Mouse (Mus musculus) hindbrain, embryonic 15.5 days (tissue): ENCODE measurements around the gene Ak7. TPM values are rescaled to one million over a fixed set of nuclear protein-coding genes. Genes with fewer than 3 reads are reported as not detected.

Source experiments
- ATAC-seq: fragments of 200-750 bp; cut with Nextera tagmentation; 2 replicates; pipeline ENCODE4 v1.8.0; 2017; ENCODE audit warnings: low read depth, moderate number of reproducible peaks, moderate TSS enrichment; ENCODE audit not compliant: low FRiP score
- H3K27ac ChIP-seq: fragments of 300-500 bp; sonication (generic); replicated peaks from 2 replicates; pipeline ENCODE4 v1.5.1; 2015; ENCODE audit warnings: mild to moderate bottlenecking, inconsistent platforms
- H3K27me3 ChIP-seq: fragments of 300-500 bp; sonication (generic); 2 replicates; pipeline ENCODE4 v1.6.1; 2015; ENCODE audit warnings: control low read depth, inconsistent platforms
- H3K36me3 ChIP-seq: fragments of 300-500 bp; sonication (generic); 2 replicates; pipeline ENCODE4 v1.6.1; 2015; ENCODE audit warnings: control low read depth, inconsistent platforms
- H3K4me1 ChIP-seq: fragments of 300-500 bp; sonication (generic); replicated peaks from 2 replicates; pipeline ENCODE4 v1.6.1; 2015; ENCODE audit warnings: control low read depth, inconsistent platforms
- H3K4me2 ChIP-seq: fragments of 300-500 bp; sonication (generic); 2 replicates; pipeline ENCODE4 v1.6.1; 2015; ENCODE audit warnings: moderate library complexity, mild to moderate bottlenecking, inconsistent platforms
- H3K4me3 ChIP-seq: fragments of 300-500 bp; sonication (generic); 2 replicates; pipeline ENCODE4 v1.5.1; 2015; ENCODE audit warnings: mild to moderate bottlenecking, inconsistent platforms
- H3K9ac ChIP-seq: fragments of 300-500 bp; sonication (generic); 2 replicates; pipeline ENCODE4 v1.6.1; 2015; ENCODE audit warnings: inconsistent platforms
- H3K9me3 ChIP-seq: fragments of 300-500 bp; sonication (generic); 2 replicates; pipeline ENCODE4 v1.6.1; 2016; ENCODE audit warnings: control low read depth, inconsistent platforms
- WGBS: fragments of 180-500 bp; shearing (Covaris S2); methylation state at CpG from one replicate; pipeline ENCODE4 v1.1.7; 2015; 5-methylcytosine and 5-hydroxymethylcytosine counted together
- polyA plus RNA-seq: library from polyadenylated mRNA; unstranded; fragments of >200 nt; fragmentation: Nextera tagmentation; extraction: Ambion mirVana; gene quantifications from 2 replicates; pipeline ENCODE4 v1.2.1, GENCODE M21; 2015

The Ak7 gene
- polyA plus RNA-seq, 1 experiment from 2014 or later = 2.5 TPM

DNA sequence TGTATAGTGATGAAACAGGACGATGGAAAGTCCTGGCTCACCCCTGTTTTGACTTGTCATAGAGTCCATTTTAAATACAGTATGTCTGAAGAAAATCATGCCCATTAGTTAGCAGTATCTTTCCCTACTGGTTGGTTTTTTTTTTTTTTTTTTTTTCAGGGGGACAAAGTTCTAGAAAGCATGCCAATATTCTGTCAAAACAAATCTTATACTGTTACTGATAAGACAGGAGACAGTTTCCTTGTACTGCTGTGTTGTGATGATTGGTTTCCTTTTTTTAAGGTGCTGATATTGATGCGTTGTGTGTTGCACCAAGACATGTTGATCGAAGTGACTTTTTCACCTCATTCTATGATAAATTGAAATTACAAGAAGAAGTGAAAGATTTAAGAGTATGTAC is 100.4 kb downstream of the Ak7 start:
- no peaks in the 10 kb centered on the region for H3K27me3 ChIP-seq
- no peak overlapping the region for H3K4me3 ChIP-seq
- no peak overlapping the region for H3K9ac ChIP-seq
- H3K4me2 ChIP-seq = no peak overlapping the region
- no peak overlapping the region for H3K27ac ChIP-seq
- no peaks in the 10 kb centered on the region for H3K4me1 ChIP-seq
- H3K9me3 ChIP-seq = no peaks in the 10 kb centered on the region
- 98% methylated on average over 3 of the region's 3 CpGs for WGBS
- no peak for ATAC-seq
- peaks cover 40% of the 10 kb centered on the region for H3K36me3 ChIP-seq

DNA sequence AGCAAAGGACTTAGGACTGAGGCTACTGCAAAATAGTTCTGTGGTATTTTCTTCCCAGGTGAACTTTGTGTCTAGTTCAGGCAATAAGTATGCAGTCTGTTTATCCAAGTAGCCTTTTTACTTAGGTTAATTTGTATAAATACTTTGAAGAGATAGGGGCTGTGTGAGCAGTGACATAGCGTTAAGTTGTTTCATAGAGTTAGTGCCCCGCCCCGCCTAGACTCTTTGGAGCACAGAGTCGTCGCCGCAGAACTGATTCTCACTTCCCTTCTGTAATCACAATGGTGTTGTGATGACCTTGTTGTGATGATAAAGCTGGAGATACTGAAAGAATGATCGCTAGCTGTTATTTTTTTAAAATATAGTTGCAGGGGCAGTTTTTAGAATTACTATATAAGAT is 101.6 kb downstream of the Ak7 start:
- Histone ChIP-seq H3K9ac (no peak overlapping the region), H3K4me3 (no peak overlapping the region), H3K27me3 (no peaks in the 10 kb centered on the region), H3K4me1 (no peaks in the 10 kb centered on the region), H3K27ac (no peak overlapping the region), H3K4me2 (no peak overlapping the region), H3K36me3 (peaks cover 49% of the 10 kb centered on the region), H3K9me3 (no peaks in the 10 kb centered on the region)
- WGBS = 94% methylated on average over 7 of the region's 7 CpGs
- ATAC-seq = no peak

DNA sequence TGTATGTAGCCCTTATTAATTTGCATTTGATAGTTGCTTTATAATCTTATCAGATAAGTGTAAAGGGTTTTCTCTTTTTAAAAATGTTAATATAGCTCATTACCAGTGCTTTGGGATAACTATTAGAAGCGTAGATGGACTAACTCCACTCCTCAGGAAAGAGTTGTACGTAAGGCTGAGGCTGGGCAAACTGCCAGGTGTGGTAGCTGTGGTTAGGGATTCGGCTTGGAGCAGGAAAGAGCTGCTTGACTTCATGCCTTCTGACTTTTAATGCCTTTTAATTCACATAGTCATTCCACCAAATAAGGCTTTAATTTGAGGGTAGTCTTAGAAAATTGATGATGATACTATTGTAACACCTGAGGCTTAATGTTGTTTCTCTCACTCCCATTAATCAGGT is 103.2 kb downstream of the Ak7 start:
- H3K9me3 ChIP-seq = no peaks in the 10 kb centered on the region
- no peak overlapping the region for H3K27ac ChIP-seq
- 60% methylated on average over 3 of the region's 3 CpGs for WGBS
- H3K9ac ChIP-seq = no peak overlapping the region
- ATAC-seq = no peak
- no peaks in the 10 kb centered on the region for H3K27me3 ChIP-seq
- peaks cover 51% of the 10 kb centered on the region for H3K36me3 ChIP-seq
- no peak overlapping the region for H3K4me2 ChIP-seq
- no peaks in the 10 kb centered on the region for H3K4me1 ChIP-seq
- no peak overlapping the region for H3K4me3 ChIP-seq

DNA sequence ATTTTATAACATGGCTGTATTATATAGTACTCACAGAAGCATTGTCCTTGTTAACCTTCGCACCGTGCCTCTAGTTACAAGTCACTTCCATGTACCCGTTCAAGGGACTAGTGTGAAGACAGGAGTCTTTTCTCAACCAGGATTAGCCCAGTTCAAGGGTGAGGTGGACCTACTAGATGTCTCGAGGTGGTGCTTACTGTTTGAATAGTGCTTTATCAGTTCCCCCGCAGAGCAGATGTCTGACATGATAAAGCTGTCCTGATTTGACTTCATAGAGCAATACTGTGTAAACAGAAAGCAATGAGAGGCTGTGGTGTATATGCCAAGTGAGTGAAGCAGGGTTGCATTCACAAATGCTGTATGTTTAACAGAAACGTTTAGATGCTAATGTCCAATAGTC is 104.8 kb downstream of the Ak7 start:
- H3K4me2 ChIP-seq = no peak overlapping the region
- H3K9me3 ChIP-seq = no peaks in the 10 kb centered on the region
- no peak overlapping the region for H3K9ac ChIP-seq
- WGBS = 89% methylated on average over 6 of the region's 6 CpGs
- H3K4me3 ChIP-seq = no peak overlapping the region
- H3K27me3 ChIP-seq = no peaks in the 10 kb centered on the region
- H3K27ac ChIP-seq = no peak overlapping the region
- H3K4me1 ChIP-seq = no peaks in the 10 kb centered on the region
- no peak for ATAC-seq
- H3K36me3 ChIP-seq = peaks cover 46% of the 10 kb centered on the region

DNA sequence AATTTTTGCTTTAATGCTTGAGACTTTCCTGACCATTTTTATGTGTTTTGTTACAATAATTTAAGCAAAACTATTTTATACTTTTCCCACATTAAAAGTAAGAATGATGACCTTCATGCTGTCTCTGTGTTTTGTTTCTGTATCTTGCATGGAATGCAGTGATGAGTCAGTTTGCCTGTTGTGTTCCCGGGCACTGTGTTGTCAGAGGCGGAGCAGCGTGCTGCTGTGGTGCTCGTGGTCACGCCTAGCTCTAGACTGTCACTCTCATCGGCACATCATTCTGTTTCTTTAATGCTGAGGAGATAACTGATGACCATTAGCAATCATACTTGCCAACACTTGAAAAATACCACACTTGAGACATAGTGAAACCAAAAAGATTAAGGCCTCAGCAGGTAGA is 108.2 kb downstream of the Ak7 start:
- Histone ChIP-seq H3K4me2 (no peak overlapping the region), H3K27me3 (no peaks in the 10 kb centered on the region), H3K9me3 (no peaks in the 10 kb centered on the region), H3K36me3 (peaks cover 26% of the 10 kb centered on the region), H3K27ac (no peak overlapping the region), H3K4me3 (no peak overlapping the region), H3K4me1 (no peaks in the 10 kb centered on the region), H3K9ac (no peak overlapping the region)
- 94% methylated on average over 6 of the region's 6 CpGs for WGBS
- ATAC-seq = no peak

GRCm38 (mm10) chr12:105823472-105823871 is 117.7 kb downstream of the Ak7 start:
- whole genome bisulfite sequencing = 85% methylated on average over 4 of the region's 4 CpGs
- Histone ChIP-seq H3K36me3 (peaks cover 63% of the 10 kb centered on the region), H3K27ac (no peak overlapping the region), H3K4me3 (no peak overlapping the region), H3K9ac (no peak overlapping the region), H3K9me3 (no peaks in the 10 kb centered on the region), H3K27me3 (no peaks in the 10 kb centered on the region), H3K4me2 (no peak overlapping the region), H3K4me1 (no peaks in the 10 kb centered on the region)
- no peak for ATAC-seq

- ATAC-seq = no peak
These were observed 119.0 kb downstream of the Ak7 start for GRCm38 (mm10) chr12:105824743-105825142.

GRCm38 (mm10) chr12:105825266-105825665 is 119.5 kb downstream of the Ak7 start:
- Histone ChIP-seq H3K27ac (no peak overlapping the region), H3K4me3 (no peak overlapping the region), H3K27me3 (no peaks in the 10 kb centered on the region), H3K36me3 (peaks cover 71% of the 10 kb centered on the region), H3K9me3 (no peaks in the 10 kb centered on the region), H3K9ac (no peak overlapping the region), H3K4me1 (no peaks in the 10 kb centered on the region), H3K4me2 (no peak overlapping the region)
- ATAC-seq = no peak
- WGBS = 95% methylated on average over 4 of the region's 4 CpGs

More at GRCm38 (mm10) chr12:105824743-105825142, 119.0 kb downstream of the Ak7 start:
- Histone ChIP-seq H3K4me3 (no peak overlapping the region), H3K9ac (no peak overlapping the region), H3K36me3 (peaks cover 72% of the 10 kb centered on the region), H3K27me3 (no peaks in the 10 kb centered on the region), H3K4me1 (no peaks in the 10 kb centered on the region), H3K9me3 (no peaks in the 10 kb centered on the region), H3K4me2 (no peak overlapping the region), H3K27ac (no peak overlapping the region)
- 91% methylated on average over 8 of the region's 8 CpGs for WGBS

Other genes starting within 250 kb of the Ak7 start
- 2.1 TPM in 2 replicates for gene Bdkrb2, start 142.8 kb upstream of the Ak7 start, polyA plus RNA-seq
- 0.39 and 0.42 TPM in 2 replicates for gene Bdkrb1, start 102.9 kb upstream of the Ak7 start, polyA plus RNA-seq
- gene Gskip, start 21.1 kb upstream of the Ak7 start, polyA plus RNA-seq = 28.5 and 32.1 TPM in 2 replicates
- gene Atg2b, start 20.8 kb upstream of the Ak7 start, polyA plus RNA-seq = 13.0 and 13.6 TPM in 2 replicates
- gene Papola, start 78.7 kb downstream of the Ak7 start, polyA plus RNA-seq = 151 and 157 TPM in 2 replicates